Mouse (Mus musculus): ENCODE measurements around the gene Dock2. TPM values are rescaled to one million over a fixed set of nuclear protein-coding genes. Genes with fewer than 3 reads are reported as not detected.
"Not testable (repeated sequence)": the region's sequence is repeated elsewhere in the genome, so short reads cannot be mapped to it uniquely, and the experiment has no call there.

Dock2 gene
- total and polyA plus RNA-seq, 2 experiments from 2014 or later: 0.57 to 1.6 TPM

DNA sequence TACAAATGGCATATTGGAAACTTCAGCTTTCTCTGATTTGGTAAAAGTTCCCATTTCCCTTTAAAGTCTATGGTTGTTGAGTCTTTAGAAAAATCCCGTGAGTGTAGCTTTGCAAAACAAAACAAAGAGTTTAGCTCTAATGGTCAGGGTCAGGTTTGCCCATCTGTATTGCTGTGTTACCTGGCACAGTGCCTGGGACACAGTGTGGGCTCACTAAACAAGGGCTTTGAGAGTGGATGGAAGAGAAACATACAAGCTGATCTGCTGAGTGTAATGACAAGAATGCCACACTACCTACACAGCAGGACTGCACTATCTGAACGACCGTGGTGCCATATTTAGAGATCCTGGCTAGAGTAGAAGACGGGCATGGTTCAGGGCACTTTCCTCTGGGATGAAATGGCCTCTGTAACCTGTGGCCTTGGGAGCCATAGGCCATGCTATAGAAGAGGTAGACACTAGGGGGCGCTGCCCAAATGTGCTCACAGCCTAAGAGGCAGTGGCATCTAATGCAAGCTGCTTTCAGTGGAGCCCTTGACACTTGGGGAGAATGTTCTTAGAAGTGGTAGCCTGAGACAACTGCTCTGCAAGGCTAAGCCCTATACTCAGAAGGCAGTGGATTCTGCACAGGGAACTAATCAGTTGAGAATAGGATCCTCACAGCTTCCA, 547.5 kb downstream of the Dock2 start:
- Histone ChIP-seq H3K4me2 (ENCODE audit: low read depth, low read length, poor library complexity, severe bottlenecking) (no peak overlapping the region), H3K4me1 (ENCODE audit: insufficient read depth, low read length) (no peaks in the 10 kb centered on the region), H3K27me3 (ENCODE audit: insufficient read depth, low read length) (no peaks in the 10 kb centered on the region), H3K4me3 (ENCODE audit: low read depth, low read length) (no peak overlapping the region), H3K36me3 (ENCODE audit: insufficient read depth, low read length) (no peaks in the 10 kb centered on the region), H3K27ac (ENCODE audit: low read depth, low read length) (no peak overlapping the region), H3K9me3 (ENCODE audit: low read length) (no peaks in the 10 kb centered on the region), H3K9ac (replicated peaks; ENCODE audit: low read length, poor library complexity, severe bottlenecking) (no peak overlapping the region)
- WGBS: 42% methylated on average over 5 of the region's 5 CpGs
- peak; percentile 50 for DNase-seq (ENCODE audit: low spot score)
- TF ChIP-seq CTCF (IDR thresholded peaks at IDR 0.05): peak; percentile 60
- no peak for ATAC-seq (ENCODE audit: low FRiP score)

DNA sequence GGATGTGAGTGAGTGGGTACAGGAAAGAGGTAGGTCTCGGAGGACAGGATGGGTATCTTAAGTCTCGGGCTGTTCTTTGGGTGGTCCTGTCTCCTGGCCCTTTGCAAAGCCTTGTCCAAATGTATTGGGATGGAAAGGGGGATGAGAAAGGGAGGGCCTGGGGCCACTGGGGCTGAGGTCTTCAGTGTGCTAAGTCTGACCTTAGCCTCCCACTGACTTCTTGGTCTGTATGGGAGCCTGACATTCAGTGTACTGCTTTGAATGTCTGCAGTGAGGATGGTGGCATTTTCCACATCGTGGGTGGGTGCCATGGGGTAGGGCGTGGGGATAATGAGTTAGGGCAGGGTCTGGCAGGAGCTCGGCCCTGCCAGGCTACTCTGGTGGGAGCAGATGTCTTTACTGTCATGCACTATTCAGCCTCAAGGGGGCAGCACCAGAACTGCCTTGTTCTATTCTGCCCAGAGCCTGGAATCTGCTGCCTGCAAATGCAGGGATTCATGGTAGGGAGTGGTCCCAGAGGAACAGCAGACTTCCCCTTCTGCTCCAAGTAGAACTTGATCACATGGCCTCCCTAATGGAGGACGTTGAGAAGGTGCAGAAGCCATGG, 554.8 kb downstream of the Dock2 start:
- Histone ChIP-seq H3K27ac (ENCODE audit: low read depth, low read length) (no peak overlapping the region), H3K4me3 (ENCODE audit: low read depth, low read length) (no peak overlapping the region), H3K9me3 (ENCODE audit: low read length) (no peaks in the 10 kb centered on the region), H3K4me2 (ENCODE audit: low read depth, low read length, poor library complexity, severe bottlenecking) (no peak overlapping the region), H3K4me1 (ENCODE audit: insufficient read depth, low read length) (no peaks in the 10 kb centered on the region), H3K36me3 (ENCODE audit: insufficient read depth, low read length) (no peaks in the 10 kb centered on the region), H3K27me3 (ENCODE audit: insufficient read depth, low read length) (no peaks in the 10 kb centered on the region), H3K9ac (replicated peaks; ENCODE audit: low read length, poor library complexity, severe bottlenecking) (no peak overlapping the region)
- WGBS: 42% methylated on average over 6 of the region's 6 CpGs
- ATAC-seq (ENCODE audit: low FRiP score) (no peak), DNase-seq (ENCODE audit: low spot score) (peak; percentile 71)
- TF ChIP-seq CTCF (IDR thresholded peaks at IDR 0.05): peak; percentile 75

DNA sequence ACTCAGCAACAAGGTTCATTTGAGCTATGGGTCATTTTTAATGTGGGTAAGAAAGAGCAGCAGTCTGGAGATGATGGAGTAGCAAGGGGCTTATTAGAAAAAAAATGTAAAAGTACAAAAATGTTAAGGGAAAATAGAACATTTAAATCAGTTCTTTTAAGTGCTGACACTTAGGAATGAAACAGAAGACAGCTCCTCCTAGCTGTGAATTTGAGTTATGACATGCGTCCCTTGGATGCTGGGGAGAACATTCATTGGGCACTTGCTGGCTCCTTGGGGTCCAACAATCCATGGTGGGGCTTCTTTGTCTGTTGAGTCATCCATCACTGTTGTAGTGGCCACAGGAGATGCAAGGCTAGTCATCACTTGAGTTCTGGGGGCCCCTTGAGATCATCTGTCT, 556.5 kb downstream of the Dock2 start:
- no peak for ATAC-seq (ENCODE audit: low FRiP score)

DNA sequence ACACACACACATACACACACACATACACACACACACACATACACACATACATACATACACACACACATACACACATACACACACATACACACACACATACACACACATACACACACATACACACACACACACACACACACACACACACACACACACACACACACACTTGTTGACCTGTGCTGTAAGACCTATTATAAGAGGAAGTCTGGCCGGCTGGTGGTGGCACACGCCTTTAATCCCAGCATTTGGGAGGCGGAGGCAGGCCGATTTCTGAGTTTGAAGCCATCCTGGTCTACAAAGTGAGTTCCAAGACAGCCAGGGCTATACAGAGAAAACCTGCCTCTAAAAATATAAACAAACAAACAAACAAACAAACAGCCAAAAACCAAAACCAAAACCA, 563.1 kb downstream of the Dock2 start:
- H3K36me3 ChIP-seq (ENCODE audit: insufficient read depth, low read length); H3K27me3 ChIP-seq (ENCODE audit: insufficient read depth, low read length); DNase-seq (ENCODE audit: low spot score); H3K27ac ChIP-seq (ENCODE audit: low read depth, low read length); ATAC-seq (ENCODE audit: low FRiP score); H3K4me2 ChIP-seq (ENCODE audit: low read depth, low read length, poor library complexity, severe bottlenecking); H3K9ac ChIP-seq (replicated peaks; ENCODE audit: low read length, poor library complexity, severe bottlenecking); H3K4me3 ChIP-seq (ENCODE audit: low read depth, low read length); H3K4me1 ChIP-seq (ENCODE audit: insufficient read depth, low read length); H3K9me3 ChIP-seq (ENCODE audit: low read length): not testable (repeated sequence)
- 74% methylated on average over 4 of the region's 4 CpGs for WGBS

More for the DNA sequence above, 556.5 kb downstream of the Dock2 start:
- Histone ChIP-seq H3K4me1 (ENCODE audit: insufficient read depth, low read length) (no peaks in the 10 kb centered on the region), H3K27me3 (ENCODE audit: insufficient read depth, low read length) (no peaks in the 10 kb centered on the region), H3K27ac (ENCODE audit: low read depth, low read length) (no peak overlapping the region), H3K4me3 (ENCODE audit: low read depth, low read length) (no peak overlapping the region), H3K9me3 (ENCODE audit: low read length) (no peaks in the 10 kb centered on the region), H3K36me3 (ENCODE audit: insufficient read depth, low read length) (no peaks in the 10 kb centered on the region), H3K9ac (replicated peaks; ENCODE audit: low read length, poor library complexity, severe bottlenecking) (no peak overlapping the region), H3K4me2 (ENCODE audit: low read depth, low read length, poor library complexity, severe bottlenecking) (no peak overlapping the region)
- DNase-seq (ENCODE audit: low spot score): no peak
- TF ChIP-seq CTCF (IDR thresholded peaks at IDR 0.05): peak; percentile 59
- 59% methylated on average over 1 of the region's 1 CpGs for WGBS

DNA sequence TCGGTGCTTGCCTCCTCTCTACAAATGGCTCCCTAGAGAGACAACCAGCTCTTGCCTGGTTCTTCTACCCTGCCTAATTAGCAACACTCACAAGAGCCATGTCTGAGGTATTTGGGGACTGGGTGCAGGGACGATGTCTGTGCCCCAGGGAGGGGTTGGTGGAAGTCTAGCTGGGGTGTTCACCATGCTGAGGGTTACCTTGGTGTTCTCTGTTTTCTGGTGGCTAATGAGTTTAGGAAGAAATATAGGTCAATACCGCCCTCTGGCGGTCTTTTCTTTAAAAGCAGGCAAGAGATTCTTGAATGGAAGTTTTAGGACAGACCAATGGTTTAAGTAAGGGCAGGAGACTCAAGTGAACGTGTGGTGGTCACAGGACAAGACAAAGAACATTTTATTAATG, 570.8 kb downstream of the Dock2 start:
- H3K4me2 ChIP-seq (ENCODE audit: low read depth, low read length, poor library complexity, severe bottlenecking): no peak overlapping the region
- no peaks in the 10 kb centered on the region for H3K27me3 ChIP-seq (ENCODE audit: insufficient read depth, low read length)
- H3K4me3 ChIP-seq (ENCODE audit: low read depth, low read length): no peak overlapping the region
- DNase-seq (ENCODE audit: low spot score): peak; percentile 82
- H3K4me1 ChIP-seq (ENCODE audit: insufficient read depth, low read length): no peaks in the 10 kb centered on the region
- H3K9me3 ChIP-seq (ENCODE audit: low read length): no peaks in the 10 kb centered on the region
- 10% methylated on average over 5 of the region's 5 CpGs for WGBS
- H3K9ac ChIP-seq (replicated peaks; ENCODE audit: low read length, poor library complexity, severe bottlenecking): no peak overlapping the region
- peak; percentile 82 for TF ChIP-seq CTCF (IDR thresholded peaks at IDR 0.05)
- H3K36me3 ChIP-seq (ENCODE audit: insufficient read depth, low read length): no peaks in the 10 kb centered on the region
- ATAC-seq (ENCODE audit: low FRiP score): no peak; the same call in 1 of the 2 replicates
- H3K27ac ChIP-seq (ENCODE audit: low read depth, low read length): no peak overlapping the region

DNA sequence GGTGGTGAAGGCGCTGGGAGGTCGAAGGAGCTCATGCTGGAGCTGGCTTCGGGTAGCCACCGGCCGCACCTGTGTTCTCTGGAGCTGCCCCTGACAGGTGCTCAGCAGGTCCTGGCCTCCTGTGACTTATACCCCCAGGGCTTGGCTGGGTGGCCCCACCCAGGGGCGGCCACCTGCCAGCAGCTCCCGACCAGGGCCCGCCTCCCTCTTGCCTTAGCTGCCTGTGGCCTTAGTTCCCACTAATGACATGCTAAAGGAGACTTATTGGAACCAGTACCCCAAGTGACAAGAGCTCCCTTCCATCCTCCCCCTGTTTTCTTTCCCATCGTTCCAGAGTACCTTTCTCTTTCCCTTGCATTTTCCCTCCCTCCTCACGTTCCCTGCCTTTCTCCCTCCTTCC, 575.7 kb downstream of the Dock2 start, which contains the start of gene Foxi1:
TSS of gene Foxi1 (minus strand) at position 101 of the 400 bp plus-strand sequence.
- no peaks in the 10 kb centered on the region for H3K9me3 ChIP-seq (ENCODE audit: low read length)
- no peak for ATAC-seq (ENCODE audit: low FRiP score)
- no peak for TF ChIP-seq CTCF (IDR thresholded peaks at IDR 0.05)
- no peak within 1 kb of the TSS for H3K4me2 ChIP-seq (ENCODE audit: low read depth, low read length, poor library complexity, severe bottlenecking)
- WGBS: 79% methylated on average over 10 of the region's 10 CpGs
- H3K36me3 ChIP-seq (ENCODE audit: insufficient read depth, low read length): no peaks in the 10 kb centered on the region
- no peaks in the 10 kb centered on the region for H3K27me3 ChIP-seq (ENCODE audit: insufficient read depth, low read length)
- H3K4me1 ChIP-seq (ENCODE audit: insufficient read depth, low read length): no peaks in the 10 kb centered on the region
- no peak within 1 kb of the TSS for H3K9ac ChIP-seq (replicated peaks; ENCODE audit: low read length, poor library complexity, severe bottlenecking)
- no peak within 1 kb of the TSS for H3K27ac ChIP-seq (ENCODE audit: low read depth, low read length)
- no peak for DNase-seq (ENCODE audit: low spot score)
- H3K4me3 ChIP-seq (ENCODE audit: low read depth, low read length): no peak within 1 kb of the TSS

Measured in midbrain, postnatal 0 days (tissue).